Mouse (Mus musculus) T-helper 1 cell (primary cell): ENCODE data around the gene Gm4846.
"Not testable (repeated sequence)": the region's sequence is repeated elsewhere in the genome, so short reads cannot be mapped to it uniquely, and the experiment has no call there.

Experiments used
- in situ Hi-C: fragments of 300-600 bp; cut with MboI, MseI; formaldehyde crosslinking; loops from one replicate; pipeline ENCODE4 v1.15.1; 2025; ENCODE audit warnings: high pct_unique_total_duplicates

Gene Gm4846

DNA sequence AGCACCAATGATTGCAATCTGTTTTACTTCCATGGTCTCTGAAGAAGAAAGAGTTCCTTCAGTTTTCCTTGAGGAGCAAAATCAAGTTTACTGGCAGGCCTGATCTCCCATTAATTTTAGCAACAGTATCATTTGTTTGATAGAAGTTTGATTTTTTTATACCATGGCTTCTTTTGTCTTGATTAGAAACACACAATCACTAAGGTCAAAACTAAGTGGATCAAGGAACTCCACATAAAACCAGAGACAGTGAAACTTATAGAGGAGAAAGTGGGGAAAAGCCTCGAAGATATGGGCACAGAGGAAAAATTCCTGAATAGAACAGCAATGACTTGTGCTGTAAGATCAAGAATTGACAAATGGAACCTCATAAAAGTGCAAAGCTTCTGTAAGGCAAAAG lies at the start of gene Gm4846:
Gm4846 (minus strand) TSS at position 101 of the 400 bp plus-strand sequence.
- in situ Hi-C loops: not testable (repeated sequence)

DNA sequence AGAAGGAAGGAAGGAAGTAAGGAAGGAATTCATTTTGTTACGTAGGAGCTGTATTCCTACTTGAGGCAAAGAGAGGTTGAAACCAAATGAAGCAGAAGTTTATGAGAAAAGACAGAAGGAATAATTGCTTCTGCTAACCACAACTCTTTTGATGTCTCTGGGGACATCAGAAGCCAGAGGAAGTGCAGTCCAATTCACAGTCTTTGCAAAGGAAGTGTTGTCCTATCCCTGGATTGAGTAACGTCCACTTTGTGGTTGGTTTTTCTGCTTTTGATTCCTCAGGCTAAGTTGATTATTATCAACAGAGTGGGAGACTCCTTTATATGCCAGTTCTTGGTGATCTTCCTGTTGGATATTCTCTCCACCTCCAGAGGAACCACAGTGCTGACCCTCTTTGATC lies 34.1 kb upstream of the Gm4846 start:
- in situ Hi-C loops: not testable (repeated sequence)

DNA sequence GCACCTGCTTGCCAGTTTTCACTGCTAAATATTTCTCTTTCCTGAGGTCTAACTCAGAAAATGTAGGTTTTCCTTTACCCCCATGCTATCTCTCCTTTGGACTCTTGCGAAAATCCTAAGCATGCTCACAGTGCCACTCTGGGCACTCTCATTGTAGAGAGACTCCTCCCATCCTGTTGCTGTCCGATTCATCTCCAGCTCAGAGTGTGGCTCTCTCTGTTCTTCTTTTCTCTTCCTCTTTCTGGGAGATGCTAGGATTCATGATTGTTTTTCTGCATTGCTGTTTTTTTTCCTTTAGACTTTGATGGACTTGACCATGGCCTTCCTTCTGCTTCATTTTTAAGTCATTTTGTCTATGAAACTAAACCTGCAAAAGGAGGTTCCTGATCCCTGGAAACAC lies 27.3 kb upstream of the Gm4846 start:
- in situ Hi-C loops: not testable (repeated sequence)

DNA sequence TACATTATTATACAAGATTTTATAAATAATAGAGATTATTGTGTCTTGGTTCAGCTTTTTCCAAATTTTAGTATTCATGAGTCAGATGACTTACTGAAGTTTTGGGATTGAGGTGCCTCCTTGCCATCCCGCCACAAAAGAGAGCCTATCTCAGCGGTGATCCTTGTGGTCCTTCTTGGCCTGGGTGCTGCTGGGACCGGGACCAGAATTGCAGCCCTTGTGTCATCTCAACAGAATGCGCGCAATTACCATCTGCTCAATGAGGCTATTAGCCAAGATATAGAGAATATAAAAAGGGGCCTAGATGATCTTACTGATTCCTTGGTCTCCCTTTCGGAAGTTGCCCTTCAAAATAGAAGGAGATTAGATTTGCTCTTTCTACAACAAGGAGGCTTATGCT lies 22.2 kb upstream of the Gm4846 start:
- in situ Hi-C loops: not testable (repeated sequence)

DNA sequence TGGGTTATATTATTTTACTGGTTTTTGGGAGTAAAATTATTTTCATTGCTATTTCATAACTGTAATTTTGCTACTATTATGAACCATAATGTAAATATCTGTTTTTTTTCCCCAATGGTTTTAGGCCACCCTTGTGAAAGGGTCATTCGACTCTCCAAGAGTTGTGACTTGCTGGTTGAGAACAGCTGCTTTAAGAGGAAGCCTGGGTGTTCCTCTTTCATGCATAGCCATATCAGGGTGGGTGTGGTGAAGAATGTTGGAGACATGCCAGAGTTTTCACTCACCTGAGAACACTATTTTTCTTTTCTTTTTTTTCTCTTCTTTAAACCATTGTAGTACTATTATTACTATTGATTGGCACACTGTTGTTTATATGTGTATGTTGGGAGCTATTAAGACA lies 19.2 kb upstream of the Gm4846 start:
- in situ Hi-C loops: no loop called here

DNA sequence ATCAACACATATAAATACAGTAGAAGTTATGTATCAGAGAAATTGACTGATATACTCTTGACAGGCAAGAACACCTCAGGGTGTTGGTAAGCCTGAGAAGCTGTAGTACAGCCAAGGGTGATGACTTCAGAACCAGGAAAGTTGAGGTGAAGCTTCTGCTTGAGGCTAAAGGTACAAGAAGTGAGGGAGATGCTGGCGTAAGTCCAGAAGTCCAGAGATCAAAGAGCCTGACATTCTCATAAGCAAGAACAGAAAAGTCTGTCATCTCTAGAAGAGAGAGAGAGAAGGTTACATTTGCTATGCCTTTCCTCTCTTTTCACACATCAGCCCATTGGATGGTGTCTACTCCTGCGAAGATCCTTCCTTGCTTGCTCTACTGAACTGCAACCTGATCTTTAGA lies 6.8 kb upstream of the Gm4846 start:
- in situ Hi-C loops: not testable (repeated sequence)

DNA sequence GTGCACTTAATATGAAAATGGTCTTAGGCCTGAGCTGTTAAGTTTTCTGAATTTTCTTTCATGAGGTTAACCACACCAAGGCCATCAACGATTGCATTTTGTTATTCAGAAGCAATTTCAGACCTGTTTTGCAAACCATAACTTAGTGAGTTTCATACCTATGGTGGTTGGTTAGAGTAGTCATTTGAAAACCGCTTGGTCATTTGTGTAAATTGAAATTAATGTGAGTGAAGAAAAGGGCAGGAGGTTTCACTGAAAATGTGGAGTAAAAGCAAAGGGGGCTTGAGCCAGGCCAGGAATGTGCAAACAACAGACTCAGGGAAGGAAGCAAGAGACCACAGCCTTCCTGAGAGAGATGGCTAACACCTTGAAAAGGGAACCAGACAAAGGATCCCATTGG lies 17.9 kb downstream of the Gm4846 start:
- in situ Hi-C loops: no loop called here

DNA sequence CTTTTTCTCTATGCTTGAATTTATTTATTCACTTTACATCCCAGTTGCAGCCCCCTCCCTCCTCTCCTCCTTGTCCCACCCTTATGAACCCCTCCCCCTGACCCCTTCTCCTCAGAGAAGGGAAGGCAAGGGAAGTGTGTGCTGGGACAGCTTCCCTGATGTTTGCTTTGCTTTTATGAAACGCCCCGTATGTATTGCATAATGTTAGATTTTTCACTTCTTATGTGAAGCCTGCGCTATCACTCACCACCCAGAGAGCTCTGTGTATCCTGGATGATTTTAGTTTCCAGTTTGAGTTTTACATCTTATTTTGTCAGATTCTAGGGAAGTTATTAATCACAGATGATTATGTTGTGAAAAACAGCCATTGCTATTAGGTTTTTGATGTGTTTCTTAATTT lies 30.2 kb downstream of the Gm4846 start:
- in situ Hi-C loops: no loop called here

DNA sequence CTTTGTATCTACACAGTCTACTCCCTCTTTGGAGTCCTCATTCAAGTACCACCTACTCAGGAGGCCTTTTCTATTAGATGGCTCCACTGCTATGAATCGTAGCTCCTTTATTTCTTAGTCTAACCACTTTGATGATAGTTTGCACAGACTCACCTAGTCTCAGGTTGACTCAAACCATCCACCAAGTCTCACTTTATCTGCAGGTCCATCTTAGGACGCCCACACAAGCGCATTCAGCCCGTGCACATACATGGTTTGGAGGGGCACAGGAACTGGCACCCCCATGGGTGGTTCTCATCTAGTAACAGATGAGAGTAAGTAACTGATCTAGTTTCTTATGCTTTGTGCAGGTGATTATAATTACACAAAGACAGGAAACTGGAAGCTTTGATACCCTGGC lies 34.8 kb downstream of the Gm4846 start:
- in situ Hi-C loops: no loop called here

DNA sequence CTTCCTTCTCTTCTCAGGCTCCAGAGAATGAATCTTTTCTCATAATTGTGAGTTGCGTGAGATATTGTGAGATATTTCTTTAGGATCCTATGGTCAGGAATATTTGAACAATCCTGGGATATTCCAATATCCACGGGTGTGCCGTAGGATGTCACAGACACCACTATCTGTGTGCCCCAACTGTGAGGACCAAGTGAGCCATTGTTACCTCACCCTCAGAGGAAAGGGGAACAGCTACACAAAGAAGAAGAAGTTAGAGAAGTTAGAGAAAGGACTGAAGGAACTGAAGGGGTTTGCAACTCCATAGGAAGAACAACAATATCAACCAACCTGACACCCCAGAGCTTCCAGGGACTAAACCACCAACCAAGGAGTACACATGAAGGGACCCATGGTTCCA lies 55.4 kb downstream of the Gm4846 start:
- in situ Hi-C loops: loop anchor here (25.0 kb wide), 1 partner anchor 770 kb away; no protein-coding TSS in a partner anchor

DNA sequence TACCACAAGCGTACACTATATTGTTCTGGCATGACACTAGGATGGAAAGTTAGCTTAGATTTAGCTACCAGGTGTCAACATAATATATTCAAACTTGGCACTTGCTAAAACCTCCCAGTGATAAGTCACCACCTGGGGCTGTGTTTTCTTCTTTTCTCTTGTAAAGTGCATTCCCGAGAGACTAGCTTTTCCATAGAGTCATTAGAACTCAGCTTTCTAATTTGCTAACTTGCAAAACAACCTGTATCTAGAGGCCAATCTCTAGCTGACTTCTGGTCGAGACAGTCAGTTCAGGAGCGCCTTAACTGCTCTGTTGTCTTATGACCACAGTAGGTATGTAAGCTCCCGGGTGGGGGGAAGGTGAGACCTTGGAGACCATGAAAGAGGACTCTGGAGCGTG lies 58.0 kb downstream of the Gm4846 start:
- in situ Hi-C loops: loop anchor here (25.0 kb wide), 1 partner anchor 773 kb away; no protein-coding TSS in a partner anchor
